Mouse (Mus musculus) Patski (cell line): Measurements from ENCODE around the gene Polr2b. TPM values are rescaled to one million over a fixed set of nuclear protein-coding genes. Genes with fewer than 3 reads are reported as not detected.

Experiments
- ATAC-seq: fragments of 100-300 bp; one replicate; pipeline ENCODE4 v1.8.0; 2021
- CTCF ChIA-PET: fragments of 350-600 bp; sonication (Branson Sonifier 250); formaldehyde crosslinking; loops from one replicate; lab custom pipeline; 2022; ENCODE audit warnings: inconsistent platforms; lab: Charles Lee
- POLR2A ChIA-PET: fragments of 350-600 bp; sonication (Branson Sonifier 250); formaldehyde crosslinking; loops from one replicate; lab custom pipeline; 2022; ENCODE audit warnings: antibody characterized with exemption, inconsistent platforms; lab: Charles Lee
- DNase-seq: peaks from one replicate; pipeline ENCODE4 v3.0.0-alpha.2; 2011; ENCODE audit warnings: low read depth, low spot score
- H3K27me3 ChIP-seq: fragments of 371-371 bp; one replicate; pipeline ENCODE4 v1.5.1; 2021
- CTCF ChIP-seq: fragments of 100-300 bp; IDR thresholded peaks from one replicate; pipeline ENCODE4 v1.5.1; 2021
- in situ Hi-C: fragments of 300-500 bp; cut with MboI; formaldehyde crosslinking; loops from 3 replicates; pipeline ENCODE4 v1.11.1; 2018; ENCODE audit warnings: low pct_unique_long_range_greater_than_20kb, mixed read lengths
- polyA plus RNA-seq: library from polyadenylated mRNA; unstranded; gene quantifications from one replicate; pipeline ENCODE4 v1.2.3, GENCODE M21; 2021

The Polr2b gene
- polyA plus RNA-seq, 1 experiment from 2014 or later: 75.3 TPM

DNA sequence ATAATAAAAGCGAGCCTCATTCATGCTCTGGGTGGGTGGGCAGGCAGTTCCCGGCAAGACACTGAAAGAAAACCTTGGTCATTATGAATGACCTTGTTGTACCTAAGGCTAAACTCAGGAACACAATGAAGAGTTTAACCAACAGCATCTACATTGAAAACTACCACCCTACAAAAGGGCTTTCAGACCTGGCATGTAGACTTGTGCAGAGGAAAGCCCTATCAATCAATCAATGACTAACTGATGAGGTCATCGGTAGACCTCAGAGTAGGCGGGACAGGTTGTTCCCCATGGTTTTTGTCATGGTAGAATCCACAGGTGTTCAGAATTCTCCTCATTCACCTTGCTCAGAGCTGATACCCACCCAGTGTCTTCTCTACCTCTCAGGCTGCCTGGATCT is 50.0 kb downstream of the Polr2b start:
- ChIA-PET POLR2A (no interaction called here), CTCF (interaction anchor here (3.0 kb wide), 1 partner anchor 11 kb away, joined by 12 read pairs; no protein-coding TSS in a partner anchor)
- no peak for TF ChIP-seq CTCF
- H3K27me3 ChIP-seq: no peaks in the 10 kb centered on the region
- in situ Hi-C loops: loop anchor here (10.0 kb wide), 1 partner anchor 45 kb away; the partner anchor contains the start of gene Igfbp7
- DNase-seq (no peak), ATAC-seq (no peak)

DNA sequence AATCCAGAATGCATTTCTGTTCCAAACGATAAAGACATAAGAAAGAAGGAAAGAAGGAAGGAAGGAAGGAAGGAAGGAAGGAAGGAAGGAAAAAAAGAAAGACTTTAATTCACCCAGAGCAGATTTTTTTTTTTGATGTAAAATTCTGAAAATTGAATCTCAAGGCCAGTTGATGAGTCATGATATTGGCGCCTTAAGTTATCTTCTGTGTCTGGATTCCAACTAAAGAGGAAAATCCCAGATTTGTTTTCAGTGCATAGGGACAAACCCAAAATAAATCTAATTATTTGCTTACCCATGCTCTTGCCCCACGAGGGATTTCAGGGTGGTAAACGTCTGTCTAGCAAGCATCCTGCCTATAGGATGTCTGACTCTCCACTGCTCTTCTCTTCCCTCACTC is 51.1 kb downstream of the Polr2b start:
- ChIA-PET POLR2A (no interaction called here), CTCF (interaction anchor here (2.6 to 4.0 kb wide), 2 partner anchors 11 to 33 kb away, joined by 8 to 22 read pairs; no protein-coding TSS in a partner anchor)
- DNase-seq (no peak), ATAC-seq (no peak)
- in situ Hi-C loops: no loop called here
- no peaks in the 10 kb centered on the region for H3K27me3 ChIP-seq
- no peak for TF ChIP-seq CTCF

DNA sequence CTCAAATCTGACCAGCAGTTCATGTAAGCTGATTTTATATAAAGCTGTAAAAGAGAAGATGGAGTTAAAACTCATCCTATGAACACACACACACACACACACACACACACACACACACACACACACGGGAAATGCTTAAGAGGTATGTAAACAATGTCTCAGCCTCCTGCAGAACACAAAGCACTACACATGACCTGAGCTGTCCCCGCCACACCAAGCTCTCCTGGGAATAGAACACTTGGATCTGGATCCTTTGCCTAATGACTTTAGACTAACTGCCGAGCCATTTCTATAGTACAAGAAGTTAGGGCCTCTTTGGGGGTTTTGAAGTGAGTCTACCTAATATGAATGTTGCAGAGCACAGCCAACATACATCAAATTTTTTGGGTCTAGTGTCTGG is 52.2 kb downstream of the Polr2b start:
- CTCF ChIA-PET: interaction anchor here (2.6 to 4.0 kb wide), 2 partner anchors 10 to 32 kb away, joined by 8 to 22 read pairs; no protein-coding TSS in a partner anchor
- ATAC-seq (no peak), DNase-seq (no peak)
- in situ Hi-C loops: no loop called here
- H3K27me3 ChIP-seq: no peaks in the 10 kb centered on the region
- POLR2A ChIA-PET: interaction anchor here (2.0 kb wide), 1 partner anchor 23 kb away, joined by 7 read pairs; no protein-coding TSS in a partner anchor
- no peak for TF ChIP-seq CTCF

DNA sequence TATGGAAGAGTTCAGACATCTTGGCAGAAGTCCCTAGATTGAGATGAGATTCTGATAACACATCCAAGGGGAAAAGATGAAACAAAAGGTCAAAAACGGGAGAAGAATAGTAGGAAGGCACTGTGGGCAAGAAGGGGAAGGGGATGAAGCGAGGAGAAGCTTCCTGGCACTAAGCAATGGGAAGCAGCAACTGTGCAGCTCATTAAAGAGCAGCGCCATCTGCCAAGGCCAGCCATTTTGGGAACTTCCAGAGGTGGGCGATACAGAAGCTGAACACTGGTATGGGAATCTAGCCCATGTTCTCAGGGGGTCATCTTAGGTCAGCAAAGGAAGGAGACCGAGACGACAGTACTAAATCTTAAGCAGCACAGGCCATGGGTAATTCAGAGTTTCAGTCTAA is 53.7 kb downstream of the Polr2b start:
- in situ Hi-C loops: no loop called here
- ChIA-PET POLR2A (interaction anchor here (1.6 to 2.0 kb wide), 2 partner anchors 10 to 21 kb away, joined by 4 to 7 read pairs; no protein-coding TSS in a partner anchor), CTCF (interaction anchor here (1.0 to 11.7 kb wide), 7 partner anchors 8 to 775 kb away, joined by 3 to 94 read pairs (median 9); partner anchors contain the start of gene Cep135)
- DNase-seq (no peak), ATAC-seq (no peak)
- no peak for TF ChIP-seq CTCF
- no peaks in the 10 kb centered on the region for H3K27me3 ChIP-seq

DNA sequence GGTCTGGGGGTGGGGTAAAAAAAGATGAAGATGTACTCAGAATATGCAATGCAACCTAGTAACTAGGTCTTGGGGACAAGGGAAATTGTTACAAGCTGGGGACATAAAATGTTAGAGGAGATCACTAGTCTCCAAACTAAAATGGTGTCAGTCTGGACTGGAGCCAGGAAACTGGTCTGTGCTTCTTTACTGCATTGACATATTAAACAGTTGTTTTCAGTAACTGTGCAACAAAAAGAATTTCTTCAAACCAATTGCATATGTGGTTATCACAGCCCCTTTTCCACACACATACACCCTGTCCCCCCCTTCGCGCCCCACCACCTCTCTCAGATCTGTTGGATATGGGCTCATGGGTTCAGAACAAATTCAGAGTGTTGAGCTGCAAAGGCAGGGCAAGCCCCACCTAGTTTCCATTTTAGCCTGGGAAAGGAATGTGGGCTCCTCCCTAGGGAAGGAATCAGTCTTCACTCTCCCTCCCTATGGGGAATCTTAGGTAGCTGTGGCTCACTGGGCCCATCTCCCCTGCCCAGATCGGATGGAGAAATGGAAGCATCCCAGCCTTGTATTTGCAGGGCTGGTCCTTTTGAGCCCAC is 54.6 kb downstream of the Polr2b start:
- no peaks in the 10 kb centered on the region for H3K27me3 ChIP-seq
- no peak for TF ChIP-seq CTCF
- peak; percentile 27 for ATAC-seq
- POLR2A ChIA-PET: interaction anchor here (1.0 to 1.6 kb wide), 2 partner anchors 9 to 20 kb away, joined by 3 to 4 read pairs; no protein-coding TSS in a partner anchor
- CTCF ChIA-PET: interaction anchor here (1.0 to 11.7 kb wide), 5 partner anchors 10 to 776 kb away, joined by 3 to 94 read pairs (median 9); partner anchors contain the start of gene Cep135
- in situ Hi-C loops: no loop called here
- DNase-seq: no peak

DNA sequence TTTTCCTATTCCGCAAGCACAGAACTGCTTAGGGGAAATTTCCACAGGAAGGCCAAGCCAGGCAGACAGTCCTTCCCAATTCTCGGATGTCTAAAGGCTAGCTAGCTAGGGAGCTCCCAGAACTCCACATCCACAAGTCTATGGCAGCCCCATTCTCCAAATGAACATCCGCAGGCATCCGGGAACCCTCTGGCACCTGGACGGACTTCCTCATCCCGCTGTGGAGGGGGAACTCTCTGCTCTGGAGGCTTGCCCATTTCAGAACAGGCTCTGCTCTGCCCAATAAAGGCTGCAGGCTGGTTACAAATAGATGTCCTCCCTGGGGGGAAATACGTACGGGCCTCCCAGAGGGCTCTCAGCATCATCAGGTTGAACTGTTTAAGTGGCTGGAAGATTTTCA is 56.4 kb downstream of the Polr2b start:
- no peaks in the 10 kb centered on the region for H3K27me3 ChIP-seq
- TF ChIP-seq CTCF: no peak
- no peak for ATAC-seq
- DNase-seq: no peak
- ChIA-PET CTCF (interaction anchor here (0.7 to 11.7 kb wide), 5 partner anchors 8 to 16 kb away, joined by 3 to 94 read pairs (median 5); no protein-coding TSS in a partner anchor), POLR2A (interaction anchor here (1.0 to 2.9 kb wide), 3 partner anchors 8 to 19 kb away, joined by 5 to 10 read pairs (median 7); no protein-coding TSS in a partner anchor)
- in situ Hi-C loops: no loop called here

DNA sequence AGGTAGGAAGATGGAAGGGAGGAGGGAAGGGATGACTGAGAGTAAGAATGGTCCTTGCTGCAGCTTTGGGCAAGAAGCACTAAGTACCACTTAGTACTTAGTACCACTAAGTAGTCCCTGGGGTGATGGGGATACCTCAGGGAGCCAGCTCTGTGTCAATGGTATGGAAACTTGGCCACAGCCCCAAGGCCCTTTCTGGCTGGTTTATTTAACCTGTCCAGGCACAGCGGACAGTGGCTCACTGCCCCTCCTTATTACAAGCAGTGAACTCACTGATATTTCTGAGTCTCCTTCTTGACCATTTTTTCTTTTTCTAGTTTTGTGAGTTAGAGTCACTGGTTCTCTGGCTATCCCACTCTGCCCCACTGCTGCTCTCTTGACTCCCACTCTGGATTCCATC is 57.2 kb downstream of the Polr2b start:
- ChIA-PET CTCF (interaction anchor here (1.1 to 11.7 kb wide), 4 partner anchors 9 to 15 kb away, joined by 3 to 94 read pairs (median 8); no protein-coding TSS in a partner anchor), POLR2A (interaction anchor here (1.0 to 2.9 kb wide), 3 partner anchors 9 to 19 kb away, joined by 5 to 10 read pairs (median 7); no protein-coding TSS in a partner anchor)
- H3K27me3 ChIP-seq: no peaks in the 10 kb centered on the region
- in situ Hi-C loops: no loop called here
- TF ChIP-seq CTCF: no peak
- DNase-seq (no peak), ATAC-seq (no peak)

DNA sequence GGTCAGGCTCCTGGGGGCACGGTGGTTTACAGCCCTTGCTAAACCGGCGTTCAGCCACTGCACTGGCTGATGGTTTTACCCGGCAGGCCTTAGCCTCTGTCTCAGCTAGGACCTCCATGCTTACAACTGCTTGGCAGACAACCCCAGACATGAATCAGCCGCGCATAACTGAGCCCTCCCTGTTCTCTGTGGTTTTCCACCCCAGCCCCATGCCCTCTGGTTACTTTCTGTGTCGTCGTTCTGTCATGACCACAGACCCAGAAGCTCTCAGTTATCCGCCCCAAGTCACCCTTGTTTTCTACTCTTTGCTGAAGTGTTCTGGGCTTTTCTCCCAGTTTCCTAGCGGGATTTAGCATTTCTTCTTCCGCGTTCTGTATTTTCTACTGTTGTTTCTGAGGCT is 57.7 kb downstream of the Polr2b start:
- peak; percentile 93 for DNase-seq
- in situ Hi-C loops: no loop called here

DNA sequence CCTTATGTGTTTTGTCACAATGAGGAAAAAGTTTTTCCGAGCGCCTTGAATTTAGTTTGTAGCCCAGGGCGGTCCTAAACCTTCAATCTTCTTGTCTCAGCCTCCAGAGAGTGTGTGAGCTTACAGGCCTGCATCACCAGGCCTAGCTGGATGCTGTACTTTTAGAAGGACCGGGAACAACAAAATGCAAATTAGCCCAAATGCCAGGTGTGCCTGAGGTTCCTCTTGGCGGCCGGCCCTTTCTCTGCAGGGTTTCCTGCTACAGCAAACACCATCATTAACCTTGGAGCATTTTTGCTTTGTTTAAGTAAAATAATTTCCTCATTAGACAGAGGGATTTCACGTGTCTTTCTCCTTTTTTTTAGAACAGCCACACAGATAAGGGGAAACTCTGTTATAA is 58.2 kb downstream of the Polr2b start:
- POLR2A ChIA-PET: interaction anchor here (1.8 to 2.9 kb wide), 2 partner anchors 10 to 13 kb away, joined by 7 to 10 read pairs; no protein-coding TSS in a partner anchor
- CTCF ChIA-PET: interaction anchor here (0.7 to 11.7 kb wide), 5 partner anchors 13 to 38 kb away, joined by 3 to 94 read pairs (median 5); no protein-coding TSS in a partner anchor
- ATAC-seq: no peak
- no peak for DNase-seq
- no peak for TF ChIP-seq CTCF
- in situ Hi-C loops: no loop called here
- H3K27me3 ChIP-seq: no peaks in the 10 kb centered on the region

More for the DNA sequence above, 57.7 kb downstream of the Polr2b start:
- POLR2A ChIA-PET: interaction anchor here (1.8 to 2.9 kb wide), 2 partner anchors 10 to 12 kb away, joined by 7 to 10 read pairs; no protein-coding TSS in a partner anchor
- peak; percentile 67 for ATAC-seq
- no peaks in the 10 kb centered on the region for H3K27me3 ChIP-seq
- TF ChIP-seq CTCF: no peak
- CTCF ChIA-PET: interaction anchor here (1.3 to 11.7 kb wide), 4 partner anchors 13 to 15 kb away, joined by 3 to 94 read pairs (median 8); no protein-coding TSS in a partner anchor

DNA sequence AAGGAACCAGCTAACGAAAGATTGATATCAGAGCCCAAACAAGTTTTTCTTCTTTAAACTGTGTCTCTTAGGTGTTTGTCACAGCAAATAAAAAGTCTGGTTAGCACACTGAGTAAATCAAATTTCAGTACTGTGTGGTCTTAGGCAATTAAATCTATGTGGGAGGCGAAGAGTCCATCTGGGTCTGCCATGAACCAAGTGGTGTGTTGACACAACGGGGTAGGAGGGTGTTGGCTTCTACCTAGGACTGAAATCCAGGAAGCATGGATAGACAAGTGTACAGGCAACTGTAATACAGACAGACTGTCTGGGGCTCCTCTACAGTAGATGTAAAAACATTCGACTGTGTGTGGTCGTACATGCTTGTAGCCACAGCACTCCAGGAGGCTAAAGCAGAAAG is 59.4 kb downstream of the Polr2b start:
- peak; percentile 5 for ATAC-seq
- no peak for TF ChIP-seq CTCF
- no peak for DNase-seq
- no peaks in the 10 kb centered on the region for H3K27me3 ChIP-seq
- in situ Hi-C loops: no loop called here
- POLR2A ChIA-PET: interaction anchor here (0.6 to 1.1 kb wide), 3 partner anchors 9 to 471 kb away, joined by 3 read pairs; no protein-coding TSS in a partner anchor
- CTCF ChIA-PET: interaction anchor here (2.2 to 11.7 kb wide), 2 partner anchors 13 to 15 kb away, joined by 9 to 94 read pairs; no protein-coding TSS in a partner anchor
